26 mouse cellular contexts compared by ENCODE assay signal in genomic region chr11:113190006-113190405, GRCm38 (mm10).
DNase-seq lines count a peak whose midpoint lies in the region; ATAC-seq lines count a peak whose summit lies in the region.
"Had no signal": no experiment of that assay in that cellular context is flagged by ENCODE, and none has a peak within 500 bp of the region (broad histone marks: within the 10 kb centered on the region; RNA-seq: fewer than 3 reads in every experiment).

No protein-coding gene starts in this region.

- H3K4me1 ChIP-seq in hindbrain, embryonic 10.5 days (replicated peaks): peaks cover 83% of the 10 kb centered on the region
- H3K4me1 ChIP-seq in hindbrain, embryonic 13.5 days (replicated peaks): peaks cover 67% of the 10 kb centered on the region
- H3K4me1 ChIP-seq in embryonic facial prominence, embryonic 10.5 days: peaks cover 71% of the 10 kb centered on the region
- H3K4me1 ChIP-seq in forebrain, embryonic 16.5 days (replicated peaks; ENCODE audit: control insufficient read depth, insufficient read depth, low read length): peaks cover 54% of the 10 kb centered on the region
- peaks cover 9% of the 10 kb centered on the region; the same call in 1 of the 2 replicates for H3K4me1 ChIP-seq in intestine, embryonic 16.5 days (ENCODE audit: control insufficient read depth, insufficient read depth, low read length)
- H3K4me1 ChIP-seq: megakaryocyte, embryonic 14.5 days had no signal

- no peak overlapping the region for H3K4me2 ChIP-seq in hindbrain, embryonic 13.5 days
- no peak overlapping the region for H3K4me2 ChIP-seq in forebrain, embryonic 16.5 days (ENCODE audit: low read length)
- no peak overlapping the region for H3K4me2 ChIP-seq in intestine, embryonic 16.5 days (ENCODE audit: low read depth, low read length)
- H3K4me2 ChIP-seq: heart, embryonic 11.5 days; hindbrain, embryonic 14.5 days; kidney, embryonic 15.5 days; midbrain, embryonic 15.5 days; neural tube, embryonic 13.5 days had no signal

- H3K9ac ChIP-seq in hindbrain, embryonic 13.5 days: no peak overlapping the region
- H3K9ac ChIP-seq in forebrain, embryonic 16.5 days (replicated peaks; ENCODE audit: low read depth, low read length): no peak overlapping the region
- H3K9ac ChIP-seq in intestine, embryonic 16.5 days (ENCODE audit: low read depth, low read length): no peak overlapping the region
- H3K9ac ChIP-seq: hindbrain, embryonic 14.5 days; kidney, embryonic 15.5 days; midbrain, embryonic 15.5 days; neural tube, embryonic 13.5 days had no signal

- no peaks in the 10 kb centered on the region for H3K36me3 ChIP-seq in hindbrain, embryonic 10.5 days
- H3K36me3 ChIP-seq in hindbrain, embryonic 13.5 days: no peaks in the 10 kb centered on the region
- H3K36me3 ChIP-seq in embryonic facial prominence, embryonic 10.5 days (replicated peaks): no peaks in the 10 kb centered on the region
- no peaks in the 10 kb centered on the region for H3K36me3 ChIP-seq in forebrain, embryonic 16.5 days (ENCODE audit: control insufficient read depth, insufficient read depth)
- no peaks in the 10 kb centered on the region for H3K36me3 ChIP-seq in intestine, embryonic 16.5 days (ENCODE audit: control insufficient read depth, insufficient read depth, low read length)
- H3K36me3 ChIP-seq: G1E; kidney, embryonic 15.5 days; midbrain, embryonic 15.5 days; neural tube, embryonic 13.5 days had no signal

- H3K4me3 ChIP-seq in hindbrain, embryonic 10.5 days: no peak overlapping the region
- no peak overlapping the region for H3K4me3 ChIP-seq in hindbrain, embryonic 13.5 days
- H3K4me3 ChIP-seq in embryonic facial prominence, embryonic 10.5 days: no peak overlapping the region
- H3K4me3 ChIP-seq in forebrain, embryonic 16.5 days (replicated peaks; ENCODE audit: low read length): no peak overlapping the region
- H3K4me3 ChIP-seq in intestine, embryonic 16.5 days (ENCODE audit: low read length): no peak overlapping the region
- H3K4me3 ChIP-seq: kidney, embryonic 15.5 days; megakaryocyte, embryonic 14.5 days; midbrain, embryonic 15.5 days; neural tube, embryonic 13.5 days had no signal

- 87% methylated on average over 6 of the region's 6 CpGs for WGBS in hindbrain, embryonic 10.5 days
- 92% methylated on average over 6 of the region's 6 CpGs for WGBS in hindbrain, embryonic 13.5 days
- WGBS in embryonic facial prominence, embryonic 10.5 days: 89% methylated on average over 6 of the region's 6 CpGs
- 88% methylated on average over 6 of the region's 6 CpGs for WGBS in forebrain, embryonic 16.5 days
- 83% methylated on average over 6 of the region's 6 CpGs for WGBS in intestine, embryonic 16.5 days

- no peak for DNase-seq in hindbrain, embryonic 10.5 days (ENCODE audit: low spot score)
- peak; percentile 58 for DNase-seq in CD4-positive helper T cell, adult 2 months (ENCODE audit: low read depth, low spot score)
- no peak for DNase-seq in embryonic facial prominence, embryonic 10.5 days (ENCODE audit: low spot score)
- DNase-seq in retina, embryonic 14.5 days (ENCODE audit: low spot score): no peak
- no peak for DNase-seq in left cerebral cortex, adult 11 months (ENCODE audit: low spot score)
- DNase-seq: adrenal gland, postnatal 10 days; cerebellum, adult 2 months; cerebellum, postnatal 25 days; kidney, postnatal 4 days; left cerebral cortex, postnatal 4 days; right cerebral cortex, adult 18-20 months; right cerebral cortex, postnatal 4 days; thymus, postnatal 25 days had no signal

- no peaks in the 10 kb centered on the region for H3K9me3 ChIP-seq in hindbrain, embryonic 10.5 days
- H3K9me3 ChIP-seq in hindbrain, embryonic 13.5 days: no peaks in the 10 kb centered on the region
- no peaks in the 10 kb centered on the region for H3K9me3 ChIP-seq in embryonic facial prominence, embryonic 10.5 days
- H3K9me3 ChIP-seq in forebrain, embryonic 16.5 days (ENCODE audit: control insufficient read depth, low read length): no peaks in the 10 kb centered on the region
- H3K9me3 ChIP-seq in intestine, embryonic 16.5 days (ENCODE audit: control insufficient read depth, low read length): no peaks in the 10 kb centered on the region
- H3K9me3 ChIP-seq: kidney, embryonic 15.5 days; midbrain, embryonic 15.5 days; neural tube, embryonic 13.5 days had no signal

- peak overlapping the region; percentile 85; the same call in 1 of the 2 replicates for H3K27ac ChIP-seq in hindbrain, embryonic 10.5 days
- H3K27ac ChIP-seq in hindbrain, embryonic 13.5 days: no peak overlapping the region
- H3K27ac ChIP-seq in embryonic facial prominence, embryonic 10.5 days (replicated peaks): 0 out of 2 replicates have a peak overlapping the region, but pooled peaks have one; percentile 79
- peak overlapping the region; percentile 3; the same call in 1 of the 2 replicates for H3K27ac ChIP-seq in forebrain, embryonic 16.5 days (ENCODE audit: low read length)
- no peak overlapping the region for H3K27ac ChIP-seq in intestine, embryonic 16.5 days (ENCODE audit: low read length)
- H3K27ac ChIP-seq: hindbrain, embryonic 14.5 days; kidney, embryonic 15.5 days; midbrain, embryonic 15.5 days had no signal

- no peak for ATAC-seq in hindbrain, embryonic 13.5 days (ENCODE audit: low FRiP score)
- ATAC-seq in forebrain, embryonic 16.5 days: no peak
- ATAC-seq in intestine, embryonic 16.5 days: no peak
- ATAC-seq: intestine, postnatal 0 days; midbrain, embryonic 15.5 days; Patski had no signal

- H3K27me3 ChIP-seq in hindbrain, embryonic 10.5 days (ENCODE audit: insufficient read depth, poor library complexity, severe bottlenecking): peaks cover 51% of the 10 kb centered on the region
- 0 out of 2 replicates have a peak, but pooled peaks cover 3% of the 10 kb centered on the region for H3K27me3 ChIP-seq in hindbrain, embryonic 13.5 days
- H3K27me3 ChIP-seq in embryonic facial prominence, embryonic 10.5 days (replicated peaks; ENCODE audit: low read depth, poor library complexity, severe bottlenecking): peaks cover 22% of the 10 kb centered on the region; the same call in 1 of the 2 replicates
- H3K27me3 ChIP-seq in forebrain, embryonic 16.5 days (replicated peaks; ENCODE audit: control insufficient read depth, insufficient read depth, low read length): no peaks in the 10 kb centered on the region
- H3K27me3 ChIP-seq in intestine, embryonic 16.5 days (replicated peaks; ENCODE audit: control insufficient read depth, insufficient read depth, low read length): no peaks in the 10 kb centered on the region
- H3K27me3 ChIP-seq: CH12.LX; kidney, embryonic 15.5 days; midbrain, embryonic 15.5 days; neural tube, embryonic 13.5 days; Patski had no signal

Comparison
In these comparisons a context has a peak if more than half of its experiments do, and no peak if none do; other contexts are left out.
1. H3K27ac ChIP-seq: peak in hindbrain, embryonic 10.5 days (single experiment), embryonic facial prominence, embryonic 10.5 days (single experiment) and forebrain, embryonic 16.5 days (single experiment); none in hindbrain, embryonic 13.5 days (single experiment) and intestine, embryonic 16.5 days (single experiment).